Comparison of ENCODE assay signal across 8 mouse cellular contexts in genomic region chr7:45759400-45759799, GRCm38 (mm10). TPM values are rescaled to one million over a fixed set of nuclear protein-coding genes. Genes with fewer than 3 reads are reported as not detected.
DNase-seq lines count a peak whose midpoint lies in the region; ATAC-seq lines count a peak whose summit lies in the region.

No protein-coding gene starts in this region.

- ATAC-seq in heart, embryonic 11.5 days (replicated peaks; ENCODE audit: insufficient number of reproducible peaks, low FRiP score, low TSS enrichment): no peak
- 0 out of 2 replicates have a peak, but pooled peaks have one; percentile 54 for ATAC-seq in hindbrain, embryonic 12.5 days (ENCODE audit: low FRiP score)
- no peak; the same call in 1 of the 2 replicates for ATAC-seq in limb, embryonic 13.5 days (ENCODE audit: low FRiP score, low read depth)
- no peak for ATAC-seq in midbrain, embryonic 14.5 days (ENCODE audit: low FRiP score, low TSS enrichment)
- no peak for ATAC-seq in inflammation-experienced regulatory T-cells, adult 6 months
- no peak for ATAC-seq in megakaryocyte, adult 5-6 weeks (ENCODE audit: poor library complexity, severe bottlenecking)

- peaks cover 35% of the 10 kb centered on the region for H3K27me3 ChIP-seq in heart, embryonic 11.5 days (ENCODE audit: control insufficient read depth, insufficient read depth, low read length)
- H3K27me3 ChIP-seq in hindbrain, embryonic 12.5 days: peaks cover 34% of the 10 kb centered on the region
- peaks cover 37% of the 10 kb centered on the region for H3K27me3 ChIP-seq in limb, embryonic 13.5 days
- peaks cover 17% of the 10 kb centered on the region; the same call in 1 of the 2 replicates for H3K27me3 ChIP-seq in midbrain, embryonic 14.5 days (ENCODE audit: control insufficient read depth, insufficient read depth, low read length)

- H3K4me1 ChIP-seq in heart, embryonic 11.5 days (ENCODE audit: control insufficient read depth, insufficient read depth, low read length): no peaks in the 10 kb centered on the region
- H3K4me1 ChIP-seq in hindbrain, embryonic 12.5 days: peaks cover 3% of the 10 kb centered on the region; the same call in 1 of the 2 replicates
- H3K4me1 ChIP-seq in limb, embryonic 13.5 days: peaks cover 8% of the 10 kb centered on the region
- no peaks in the 10 kb centered on the region for H3K4me1 ChIP-seq in midbrain, embryonic 14.5 days (ENCODE audit: control insufficient read depth, insufficient read depth, low read length)

- DNase-seq in heart, adult 9 months (ENCODE audit: low spot score in 2 of 2): no peak
- DNase-seq in midbrain, embryonic 14.5 days: no peak
- DNase-seq in layer of hippocampus, postnatal 14 days (ENCODE audit: low spot score in 2 of 2): no peak

- H3K9ac ChIP-seq in heart, embryonic 11.5 days (ENCODE audit: low read depth, low read length): no peak overlapping the region
- H3K9ac ChIP-seq in hindbrain, embryonic 12.5 days: peak overlapping the region; percentile 2; the same call in 1 of the 2 replicates
- peak overlapping the region; percentile 55 for H3K9ac ChIP-seq in limb, embryonic 13.5 days
- 0 out of 2 replicates have a peak overlapping the region, but pooled peaks have one; percentile 26 for H3K9ac ChIP-seq in midbrain, embryonic 14.5 days (replicated peaks; ENCODE audit: low read length)

- H3K27ac ChIP-seq in heart, embryonic 11.5 days (ENCODE audit: low read depth, low read length): no peak overlapping the region
- no peak overlapping the region for H3K27ac ChIP-seq in hindbrain, embryonic 12.5 days
- no peak overlapping the region for H3K27ac ChIP-seq in limb, embryonic 13.5 days
- H3K27ac ChIP-seq in midbrain, embryonic 14.5 days (replicated peaks; ENCODE audit: low read depth, low read length): no peak overlapping the region

- 7% methylated on average over 27 of the region's 27 CpGs for WGBS in heart, embryonic 11.5 days (ENCODE audit: insufficient replicate concordance)
- WGBS in hindbrain, embryonic 12.5 days: 8% methylated on average over 27 of the region's 27 CpGs
- WGBS in limb, embryonic 13.5 days: 3% methylated on average over 26 of the region's 27 CpGs
- 16% methylated on average over 27 of the region's 27 CpGs for WGBS in midbrain, embryonic 14.5 days

- H3K9me3 ChIP-seq in heart, embryonic 11.5 days (replicated peaks; ENCODE audit: control insufficient read depth, low read length): no peaks in the 10 kb centered on the region
- no peaks in the 10 kb centered on the region for H3K9me3 ChIP-seq in hindbrain, embryonic 12.5 days (replicated peaks)
- H3K9me3 ChIP-seq in limb, embryonic 13.5 days: no peaks in the 10 kb centered on the region
- no peaks in the 10 kb centered on the region for H3K9me3 ChIP-seq in midbrain, embryonic 14.5 days (ENCODE audit: control insufficient read depth, low read length)

- H3K4me3 ChIP-seq in heart, embryonic 11.5 days (ENCODE audit: low read depth, low read length): peak overlapping the region; percentile 12; the same call in 1 of the 2 replicates
- peak overlapping the region; percentile 6; the same call in 1 of the 2 replicates for H3K4me3 ChIP-seq in hindbrain, embryonic 12.5 days
- peak overlapping the region; percentile 29 for H3K4me3 ChIP-seq in limb, embryonic 13.5 days
- no peak overlapping the region for H3K4me3 ChIP-seq in midbrain, embryonic 14.5 days (replicated peaks; ENCODE audit: low read depth, low read length)

- H3K36me3 ChIP-seq in heart, embryonic 11.5 days (ENCODE audit: control insufficient read depth, insufficient read depth, low read length): no peaks in the 10 kb centered on the region
- H3K36me3 ChIP-seq in hindbrain, embryonic 12.5 days: no peaks in the 10 kb centered on the region
- no peaks in the 10 kb centered on the region for H3K36me3 ChIP-seq in limb, embryonic 13.5 days
- no peaks in the 10 kb centered on the region for H3K36me3 ChIP-seq in midbrain, embryonic 14.5 days (ENCODE audit: control insufficient read depth, insufficient read depth, low read length)

- H3K4me2 ChIP-seq in heart, embryonic 11.5 days: peak overlapping the region; percentile 58
- peak overlapping the region; percentile 40 for H3K4me2 ChIP-seq in hindbrain, embryonic 12.5 days (replicated peaks)
- peak overlapping the region; percentile 59 for H3K4me2 ChIP-seq in limb, embryonic 13.5 days (replicated peaks)
- peak overlapping the region; percentile 24 for H3K4me2 ChIP-seq in midbrain, embryonic 14.5 days (ENCODE audit: low read length)

RNA-seq across cellular contexts. Expression of gene Lmtk3, which starts 24.1 kb away (rescaled TPM):
- 0.41 and 1.1 TPM in 2 replicates for polyA plus RNA-seq in heart, embryonic 11.5 days (2014; fragmentation: Nextera tagmentation; extraction: Ambion mirVana)
- 8.4 and 11.9 TPM in 2 replicates for polyA plus RNA-seq in hindbrain, embryonic 12.5 days (2016; fragmentation: Nextera tagmentation; extraction: Ambion mirVana)
- polyA plus RNA-seq in limb, embryonic 13.5 days (2015; fragmentation: Nextera tagmentation; extraction: Ambion mirVana): 4.3 and 4.9 TPM in 2 replicates
- polyA plus RNA-seq in midbrain, embryonic 14.5 days (2014; fragmentation: Nextera tagmentation; extraction: Ambion mirVana): 25.2 and 30.2 TPM in 2 replicates
- under 1 TPM in 1 of 3 experiments, not detected in 2; 0.58 TPM for polyA plus RNA-seq in inflammation-experienced regulatory T-cells, adult 6 months (2017; shearing (Covaris generic))
- total RNA-seq in layer of hippocampus, postnatal 14 days (2021): 100 to 1,000 TPM; 290 to 306 TPM
- 0.09 TPM in 1 of 2 replicates, not detected in the other for total RNA-seq in megakaryocyte, adult 5-6 weeks (2015)
- not detected in 2 replicates for total RNA-seq in megakaryocyte, adult 5-6 weeks (2017)

RNA-seq across cellular contexts. Expression of gene Sult2b1, which starts 25.1 kb away (rescaled TPM):
- 0.27 and 0.33 TPM in 2 replicates for polyA plus RNA-seq in heart, embryonic 11.5 days (2014; fragmentation: Nextera tagmentation; extraction: Ambion mirVana)
- 2.4 and 3.0 TPM in 2 replicates for polyA plus RNA-seq in hindbrain, embryonic 12.5 days (2016; fragmentation: Nextera tagmentation; extraction: Ambion mirVana)
- 3.1 and 3.7 TPM in 2 replicates for polyA plus RNA-seq in limb, embryonic 13.5 days (2015; fragmentation: Nextera tagmentation; extraction: Ambion mirVana)
- polyA plus RNA-seq in midbrain, embryonic 14.5 days (2014; fragmentation: Nextera tagmentation; extraction: Ambion mirVana): 5.2 and 8.5 TPM in 2 replicates
- polyA plus RNA-seq in inflammation-experienced regulatory T-cells, adult 6 months (2017; shearing (Covaris generic)): 1 to 10 TPM; 3.4 to 6.4 (median 3.8) TPM
- total RNA-seq in layer of hippocampus, postnatal 14 days (2021): 10 to 100 TPM in 1 of 2 experiments, 1 to 10 TPM in 1; 8.7 to 12.0 TPM
- total RNA-seq in megakaryocyte, adult 5-6 weeks (2015): not detected in 2 replicates
- total RNA-seq in megakaryocyte, adult 5-6 weeks (2017): not detected in 2 replicates

RNA-seq across cellular contexts. Expression of gene Spaca4, which starts 33.8 kb away (rescaled TPM):
- not detected in 2 replicates for polyA plus RNA-seq in heart, embryonic 11.5 days (2014; fragmentation: Nextera tagmentation; extraction: Ambion mirVana)
- not detected in 2 replicates for polyA plus RNA-seq in hindbrain, embryonic 12.5 days (2016; fragmentation: Nextera tagmentation; extraction: Ambion mirVana)
- polyA plus RNA-seq in limb, embryonic 13.5 days (2015; fragmentation: Nextera tagmentation; extraction: Ambion mirVana): not detected in 2 replicates
- polyA plus RNA-seq in midbrain, embryonic 14.5 days (2014; fragmentation: Nextera tagmentation; extraction: Ambion mirVana): not detected in 2 replicates
- polyA plus RNA-seq in inflammation-experienced regulatory T-cells, adult 6 months (2017; shearing (Covaris generic)): not detected
- total RNA-seq in layer of hippocampus, postnatal 14 days (2021): not detected
- not detected in 2 replicates for total RNA-seq in megakaryocyte, adult 5-6 weeks (2015)
- total RNA-seq in megakaryocyte, adult 5-6 weeks (2017): not detected in 2 replicates

RNA-seq across cellular contexts. Expression of gene Fam83e, which starts 38.4 kb away (rescaled TPM):
- 0.58 and 0.67 TPM in 2 replicates for polyA plus RNA-seq in heart, embryonic 11.5 days (2014; fragmentation: Nextera tagmentation; extraction: Ambion mirVana)
- polyA plus RNA-seq in hindbrain, embryonic 12.5 days (2016; fragmentation: Nextera tagmentation; extraction: Ambion mirVana): 0.89 and 1.0 TPM in 2 replicates
- polyA plus RNA-seq in limb, embryonic 13.5 days (2015; fragmentation: Nextera tagmentation; extraction: Ambion mirVana): 0.61 and 1.0 TPM in 2 replicates
- 0.46 and 0.90 TPM in 2 replicates for polyA plus RNA-seq in midbrain, embryonic 14.5 days (2014; fragmentation: Nextera tagmentation; extraction: Ambion mirVana)
- under 1 TPM in 2 of 3 experiments, not detected in 1; 0.63 to 0.80 TPM for polyA plus RNA-seq in inflammation-experienced regulatory T-cells, adult 6 months (2017; shearing (Covaris generic))
- under 1 TPM; 0.48 to 0.60 TPM for total RNA-seq in layer of hippocampus, postnatal 14 days (2021)
- 0.18 and 0.29 TPM in 2 replicates for total RNA-seq in megakaryocyte, adult 5-6 weeks (2015)
- 0.12 and 0.22 TPM in 2 replicates for total RNA-seq in megakaryocyte, adult 5-6 weeks (2017)

RNA-seq across cellular contexts. Expression of gene Sphk2, which starts 41.6 kb away (rescaled TPM):
- 13.2 and 17.3 TPM in 2 replicates for polyA plus RNA-seq in heart, embryonic 11.5 days (2014; fragmentation: Nextera tagmentation; extraction: Ambion mirVana)
- polyA plus RNA-seq in hindbrain, embryonic 12.5 days (2016; fragmentation: Nextera tagmentation; extraction: Ambion mirVana): 28.7 and 30.3 TPM in 2 replicates
- 33.4 and 36.0 TPM in 2 replicates for polyA plus RNA-seq in limb, embryonic 13.5 days (2015; fragmentation: Nextera tagmentation; extraction: Ambion mirVana)
- 17.2 and 19.2 TPM in 2 replicates for polyA plus RNA-seq in midbrain, embryonic 14.5 days (2014; fragmentation: Nextera tagmentation; extraction: Ambion mirVana)
- polyA plus RNA-seq in inflammation-experienced regulatory T-cells, adult 6 months (2017; shearing (Covaris generic)): 10 to 100 TPM; 12.1 to 17.3 (median 15.5) TPM
- 10 to 100 TPM; 30.5 to 31.4 TPM for total RNA-seq in layer of hippocampus, postnatal 14 days (2021)
- 14.6 and 21.2 TPM in 2 replicates for total RNA-seq in megakaryocyte, adult 5-6 weeks (2015)
- total RNA-seq in megakaryocyte, adult 5-6 weeks (2017): 13.7 and 15.7 TPM in 2 replicates
